16 mouse cellular contexts compared by ENCODE assay signal in genomic region chr12:5762306-5762927, GRCm38 (mm10).
DNase-seq lines count a peak whose midpoint lies in the region; ATAC-seq and TF ChIP-seq lines count a peak whose summit lies in the region.
"Had no signal": no experiment of that assay in that cellular context is flagged by ENCODE, and none has a peak within 500 bp of the region (broad histone marks: within the 10 kb centered on the region; RNA-seq: fewer than 3 reads in every experiment).

No protein-coding gene starts in this region.

- no peak overlapping the region for H3K4me3 ChIP-seq in embryonic facial prominence, embryonic 14.5 days (ENCODE audit: low read depth, low read length)
- no peak overlapping the region for H3K4me3 ChIP-seq in embryonic facial prominence, embryonic 10.5 days
- no peak overlapping the region for H3K4me3 ChIP-seq in stomach, embryonic 15.5 days (replicated peaks)
- H3K4me3 ChIP-seq in stomach, postnatal 0 days (ENCODE audit: low read depth, low read length), result no peak overlapping the region
- no peak overlapping the region for H3K4me3 ChIP-seq in hindbrain, embryonic 12.5 days
- no peak overlapping the region for H3K4me3 ChIP-seq in forebrain, embryonic 13.5 days
- H3K4me3 ChIP-seq: forebrain, embryonic 15.5 days; heart, embryonic 13.5 days; limb, embryonic 13.5 days; midbrain, embryonic 12.5 days had no signal

- no peak overlapping the region for H3K4me2 ChIP-seq in embryonic facial prominence, embryonic 14.5 days (ENCODE audit: low read depth, low read length)
- H3K4me2 ChIP-seq in stomach, embryonic 15.5 days, result no peak overlapping the region
- no peak overlapping the region for H3K4me2 ChIP-seq in stomach, postnatal 0 days (replicated peaks; ENCODE audit: low read depth)
- no peak overlapping the region for H3K4me2 ChIP-seq in hindbrain, embryonic 12.5 days (replicated peaks)
- H3K4me2 ChIP-seq in forebrain, embryonic 13.5 days, result no peak overlapping the region
- H3K4me2 ChIP-seq: forebrain, embryonic 15.5 days; heart, embryonic 13.5 days; limb, embryonic 13.5 days; midbrain, embryonic 12.5 days had no signal

- peak; percentile 93 for DNase-seq in embryonic facial prominence, embryonic 14.5 days (ENCODE audit: low spot score)
- no peak for DNase-seq in embryonic facial prominence, embryonic 10.5 days (ENCODE audit: low spot score)
- no peak for DNase-seq in stomach, postnatal 0 days (ENCODE audit: low spot score)
- DNase-seq in heart, postnatal 25 days (ENCODE audit: low spot score), result peak; percentile 21
- peak; percentile 58 for DNase-seq in testis, postnatal 10 days (ENCODE audit: low spot score)
- DNase-seq: kidney, adult 18-20 months; liver, postnatal 0 days had no signal

- no peaks in the 10 kb centered on the region for H3K36me3 ChIP-seq in embryonic facial prominence, embryonic 14.5 days (ENCODE audit: control insufficient read depth, insufficient read depth, low read length)
- no peaks in the 10 kb centered on the region for H3K36me3 ChIP-seq in embryonic facial prominence, embryonic 10.5 days (replicated peaks)
- H3K36me3 ChIP-seq in stomach, embryonic 15.5 days, result no peaks in the 10 kb centered on the region
- H3K36me3 ChIP-seq in stomach, postnatal 0 days (ENCODE audit: control insufficient read depth, insufficient read depth, low read length), result no peaks in the 10 kb centered on the region
- no peaks in the 10 kb centered on the region for H3K36me3 ChIP-seq in hindbrain, embryonic 12.5 days
- no peaks in the 10 kb centered on the region for H3K36me3 ChIP-seq in forebrain, embryonic 13.5 days (ENCODE audit: poor library complexity, severe bottlenecking)
- H3K36me3 ChIP-seq: forebrain, embryonic 15.5 days; heart, embryonic 13.5 days; limb, embryonic 13.5 days; midbrain, embryonic 12.5 days had no signal

- H3K27me3 ChIP-seq in embryonic facial prominence, embryonic 14.5 days (replicated peaks; ENCODE audit: control insufficient read depth, insufficient read depth, low read length), result no peaks in the 10 kb centered on the region
- H3K27me3 ChIP-seq in embryonic facial prominence, embryonic 10.5 days (replicated peaks; ENCODE audit: low read depth, poor library complexity, severe bottlenecking), result no peaks in the 10 kb centered on the region
- H3K27me3 ChIP-seq in stomach, embryonic 15.5 days (replicated peaks), result no peaks in the 10 kb centered on the region
- H3K27me3 ChIP-seq in stomach, postnatal 0 days (ENCODE audit: control insufficient read depth, insufficient read depth, low read length), result no peaks in the 10 kb centered on the region
- no peaks in the 10 kb centered on the region for H3K27me3 ChIP-seq in hindbrain, embryonic 12.5 days
- H3K27me3 ChIP-seq in forebrain, embryonic 13.5 days, result no peaks in the 10 kb centered on the region
- H3K27me3 ChIP-seq: CH12.LX; forebrain, embryonic 15.5 days; heart, embryonic 13.5 days; limb, embryonic 13.5 days; midbrain, embryonic 12.5 days had no signal

- no peak overlapping the region for H3K27ac ChIP-seq in embryonic facial prominence, embryonic 14.5 days (replicated peaks; ENCODE audit: low read depth, low read length)
- no peak overlapping the region for H3K27ac ChIP-seq in embryonic facial prominence, embryonic 10.5 days (replicated peaks)
- H3K27ac ChIP-seq in stomach, embryonic 15.5 days, result no peak overlapping the region
- H3K27ac ChIP-seq in stomach, postnatal 0 days (replicated peaks), result no peak overlapping the region
- H3K27ac ChIP-seq in hindbrain, embryonic 12.5 days, result no peak overlapping the region
- no peak overlapping the region for H3K27ac ChIP-seq in forebrain, embryonic 13.5 days
- H3K27ac ChIP-seq: forebrain, embryonic 15.5 days; heart, embryonic 13.5 days; limb, embryonic 13.5 days; midbrain, embryonic 12.5 days had no signal

- intact Hi-C loops in heart, postnatal 25 days (cut with DNase I), result no loop called here

- H3K4me1 ChIP-seq in embryonic facial prominence, embryonic 14.5 days (ENCODE audit: control insufficient read depth, insufficient read depth, low read length), result peaks cover 15% of the 10 kb centered on the region
- H3K4me1 ChIP-seq in embryonic facial prominence, embryonic 10.5 days, result peaks cover 5% of the 10 kb centered on the region
- 0 out of 2 replicates have a peak, but pooled peaks cover 2% of the 10 kb centered on the region for H3K4me1 ChIP-seq in stomach, embryonic 15.5 days
- H3K4me1 ChIP-seq in stomach, postnatal 0 days (replicated peaks; ENCODE audit: control insufficient read depth, insufficient read depth), result no peaks in the 10 kb centered on the region
- H3K4me1 ChIP-seq in hindbrain, embryonic 12.5 days, result peaks cover 10% of the 10 kb centered on the region
- H3K4me1 ChIP-seq in forebrain, embryonic 13.5 days, result peaks cover 19% of the 10 kb centered on the region
- H3K4me1 ChIP-seq: heart, embryonic 13.5 days had no signal

- peak; percentile 53; the same call in 1 of the 2 replicates for ATAC-seq in embryonic facial prominence, embryonic 14.5 days (ENCODE audit: low read depth)
- peak; percentile 18; the same call in 1 of the 2 replicates for ATAC-seq in stomach, embryonic 15.5 days (ENCODE audit: insufficient read depth, low FRiP score, low read depth)
- ATAC-seq in stomach, postnatal 0 days (ENCODE audit: low FRiP score, low TSS enrichment), result no peak
- ATAC-seq in hindbrain, embryonic 12.5 days (ENCODE audit: low FRiP score), result no peak
- ATAC-seq in forebrain, embryonic 13.5 days, result no peak
- ATAC-seq: forebrain, embryonic 15.5 days; hindbrain, embryonic 16.5 days; liver, postnatal 0 days had no signal

- no peaks in the 10 kb centered on the region for H3K9me3 ChIP-seq in embryonic facial prominence, embryonic 14.5 days (ENCODE audit: control insufficient read depth, low read length)
- H3K9me3 ChIP-seq in embryonic facial prominence, embryonic 10.5 days, result no peaks in the 10 kb centered on the region
- H3K9me3 ChIP-seq in stomach, embryonic 15.5 days, result no peaks in the 10 kb centered on the region
- H3K9me3 ChIP-seq in stomach, postnatal 0 days (ENCODE audit: control insufficient read depth, low read length), result no peaks in the 10 kb centered on the region
- no peaks in the 10 kb centered on the region for H3K9me3 ChIP-seq in hindbrain, embryonic 12.5 days (replicated peaks)
- H3K9me3 ChIP-seq in forebrain, embryonic 13.5 days (replicated peaks), result no peaks in the 10 kb centered on the region
- H3K9me3 ChIP-seq: forebrain, embryonic 15.5 days; heart, embryonic 13.5 days; limb, embryonic 13.5 days; midbrain, embryonic 12.5 days had no signal

- WGBS in embryonic facial prominence, embryonic 14.5 days, result 49% methylated on average over 6 of the region's 6 CpGs
- WGBS in embryonic facial prominence, embryonic 10.5 days, result 77% methylated on average over 6 of the region's 6 CpGs
- 49% methylated on average over 6 of the region's 6 CpGs for WGBS in stomach, embryonic 15.5 days
- WGBS in stomach, postnatal 0 days, result 45% methylated on average over 6 of the region's 6 CpGs
- WGBS in hindbrain, embryonic 12.5 days, result 86% methylated on average over 6 of the region's 6 CpGs
- WGBS in forebrain, embryonic 13.5 days, result 85% methylated on average over 6 of the region's 6 CpGs

- no peak for TF ChIP-seq EP300 in stomach, postnatal 0 days (optimal IDR thresholded peaks at IDR 0.05)

- H3K9ac ChIP-seq in embryonic facial prominence, embryonic 14.5 days (ENCODE audit: low read depth, low read length), result no peak overlapping the region
- H3K9ac ChIP-seq in stomach, embryonic 15.5 days, result no peak overlapping the region
- H3K9ac ChIP-seq in stomach, postnatal 0 days (ENCODE audit: low read length), result no peak overlapping the region
- no peak overlapping the region for H3K9ac ChIP-seq in hindbrain, embryonic 12.5 days
- H3K9ac ChIP-seq in forebrain, embryonic 13.5 days, result no peak overlapping the region
- H3K9ac ChIP-seq: forebrain, embryonic 15.5 days; heart, embryonic 13.5 days; limb, embryonic 13.5 days; liver, postnatal 0 days; midbrain, embryonic 12.5 days had no signal

- TF ChIP-seq CTCF in stomach, postnatal 0 days (IDR thresholded peaks at IDR 0.05; ENCODE audit: low read depth), result no peak

Comparison
In these comparisons a context has a peak if more than half of its experiments do, and no peak if none do; other contexts are left out.
1. ATAC-seq: peak in embryonic facial prominence, embryonic 14.5 days (single experiment) and stomach, embryonic 15.5 days (single experiment); none in stomach, postnatal 0 days (single experiment), hindbrain, embryonic 12.5 days (single experiment) and forebrain, embryonic 13.5 days (single experiment).
2. DNase-seq: peak in embryonic facial prominence, embryonic 14.5 days (single experiment), heart, postnatal 25 days (single experiment) and testis, postnatal 10 days (single experiment); none in embryonic facial prominence, embryonic 10.5 days (single experiment) and stomach, postnatal 0 days (single experiment).